Mouse (Mus musculus) G1E (cell line): ENCODE data around the gene Rbp7.

Experiments
- CTCF ChIP-seq: IDR thresholded peaks from 2 replicates; pipeline ENCODE4 v1.5.1; 2012; ENCODE audit warnings: low read depth, low read length, inconsistent platforms, mixed read lengths
- GATA1 ChIP-seq: IDR thresholded peaks from 2 replicates; pipeline ENCODE4 v1.6.1; 2012; ENCODE audit warnings: borderline replicate concordance, low read length, inconsistent platforms, mixed read lengths
- GATA2 ChIP-seq: IDR thresholded peaks from 2 replicates; pipeline ENCODE4 v1.6.1; 2012; ENCODE audit warnings: low read depth, low read length, inconsistent platforms, borderline replicate concordance
- POLR2AphosphoS5 ChIP-seq: IDR thresholded peaks from 2 replicates; pipeline ENCODE4 v1.6.1; 2012; ENCODE audit warnings: low read depth, low read length, inconsistent platforms; ENCODE audit not compliant: insufficient replicate concordance

GRCm38 (mm10) chr4:149469557-149469956 is 14.8 kb upstream of the Rbp7 start:
- TF ChIP-seq CTCF, result no peak
- no peak for TF ChIP-seq POLR2AphosphoS5
- no peak for TF ChIP-seq GATA1
- TF ChIP-seq GATA2, result no peak
